Comparison of ENCODE assay signal across 8 mouse cellular contexts in the genomic region with DNA sequence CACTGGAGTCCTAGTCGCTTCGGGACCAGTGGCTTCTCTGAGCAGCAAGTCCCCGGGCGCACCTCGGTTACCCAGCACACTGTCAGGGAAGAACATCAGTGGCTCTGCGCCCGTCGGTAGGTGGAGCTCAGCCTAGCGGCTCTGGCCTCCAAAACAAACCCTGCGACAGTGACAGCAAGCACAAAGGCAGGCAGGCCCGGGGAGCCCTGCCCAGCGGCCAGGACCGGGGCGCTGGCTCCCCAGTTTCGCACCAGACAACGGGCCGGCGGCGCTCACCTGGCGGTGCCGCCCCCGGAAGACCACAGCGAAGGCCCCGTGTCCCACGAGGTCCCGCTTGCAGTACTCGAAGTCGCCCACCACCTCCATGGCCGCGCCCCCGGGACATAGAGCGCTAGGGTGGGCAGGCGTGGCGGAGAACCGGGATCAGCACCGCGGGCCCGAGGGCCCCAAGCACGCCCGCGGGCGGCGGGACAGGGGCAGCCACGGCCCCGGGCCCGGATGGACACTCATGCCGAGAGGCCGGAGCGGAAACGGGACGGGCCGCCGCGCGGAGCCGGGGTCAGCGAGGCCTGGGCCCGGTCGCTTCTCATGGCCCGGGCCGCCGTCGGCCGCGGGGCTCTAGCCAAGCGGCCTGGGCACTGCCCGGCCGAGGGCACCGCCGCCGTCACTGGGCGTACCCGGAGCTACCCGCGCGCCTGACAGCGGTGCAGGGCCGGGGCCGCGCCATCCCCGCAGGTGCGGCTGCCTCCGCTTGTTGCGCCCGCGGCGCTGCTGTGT. TPM values are rescaled to one million over a fixed set of nuclear protein-coding genes. Genes with fewer than 3 reads are reported as not detected.
DNase-seq lines count a peak whose midpoint lies in the region; ATAC-seq and TF ChIP-seq lines count a peak whose summit lies in the region.

No protein-coding gene starts in this region.

- H3K27me3 ChIP-seq in lung, embryonic 15.5 days = no peaks in the 10 kb centered on the region

- peak; percentile 84 to 90 for ATAC-seq in hematopoietic stem cell, adult 5-6 weeks (replicated peaks in 1 of 2; ENCODE audit: insufficient read depth in 1 of 2, low FRiP score in 2 of 2, low TSS enrichment in 1 of 2, low read depth in 1 of 2, poor library complexity in 2 of 2, severe bottlenecking in 2 of 2)
- peak; percentile 83 for ATAC-seq in lung, embryonic 15.5 days (ENCODE audit: borderline replicate concordance, extremely low read depth, low FRiP score, low TSS enrichment)

- H3K9ac ChIP-seq in lung, embryonic 15.5 days = peak overlapping the region; percentile 92

- peak overlapping the region; percentile 88 for H3K4me2 ChIP-seq in lung, embryonic 15.5 days

- peak; percentile 58; the same call in 1 of the 2 replicates for TF ChIP-seq POLR2A in olfactory bulb, adult 2 months (IDR thresholded peaks at IDR 0.05; ENCODE audit: insufficient read depth, low read depth, low read length)

- H3K36me3 ChIP-seq in lung, embryonic 15.5 days = peaks cover 2% of the 10 kb centered on the region; the same call in 1 of the 2 replicates

- peak; percentile 28; the same call in 1 of the 2 replicates for TF ChIP-seq CTCF in olfactory bulb, adult 2 months (IDR thresholded peaks at IDR 0.05; ENCODE audit: insufficient read depth, low read depth, low read length)

- peak overlapping the region; percentile 86 for H3K27ac ChIP-seq in lung, embryonic 15.5 days
- peak overlapping the region; percentile 74 for H3K27ac ChIP-seq in olfactory bulb, adult 2 months (ENCODE audit: insufficient read depth, low read depth, low read length)

- H3K4me3 ChIP-seq in lung, embryonic 15.5 days = peak overlapping the region; percentile 90
- peak overlapping the region; percentile 91 for H3K4me3 ChIP-seq in olfactory bulb, adult 2 months (ENCODE audit: insufficient read depth, low read depth, low read length)

- DNase-seq in MN1 (ENCODE audit: low spot score) = peak; percentile 84
- DNase-seq in cerebellum, adult 8-10 months = peak; percentile 82
- peak; percentile 68 for DNase-seq in forelimb bud, embryonic 11.5 days (ENCODE audit: low read depth, low spot score)
- peak; percentile 72 for DNase-seq in layer of hippocampus, adult 9-10 months (ENCODE audit: low spot score)
- peak; percentile 77 to 80 for DNase-seq in thymus, adult 18-20 months

- under 1% methylated on average over 80 of the region's 87 CpGs for WGBS in lung, embryonic 15.5 days
- WGBS in olfactory bulb, adult 2 months = under 1% methylated on average over 87 of the region's 87 CpGs

- H3K4me1 ChIP-seq in lung, embryonic 15.5 days = peaks cover 5% of the 10 kb centered on the region; the same call in 1 of the 2 replicates
- peaks cover 6% of the 10 kb centered on the region; the same call in 1 of the 2 replicates for H3K4me1 ChIP-seq in olfactory bulb, adult 2 months (ENCODE audit: control insufficient read depth, insufficient read depth, low read length)

- no peaks in the 10 kb centered on the region for H3K9me3 ChIP-seq in lung, embryonic 15.5 days

RNA-seq across cellular contexts. Expression of a gene that starts 0.5 kb away (rescaled TPM):
- total RNA-seq in hematopoietic stem cell, adult 5-6 weeks (2017) = 29.3 and 36.1 TPM in 2 replicates
- 12.0 and 12.2 TPM in 2 replicates for polyA plus RNA-seq in lung, embryonic 15.5 days (2015; fragmentation: Nextera tagmentation; extraction: Ambion mirVana)
- polyA plus RNA-seq in olfactory bulb, adult 2 months (2012; ENCODE audit: insufficient read depth, insufficient read length, low replicate concordance, missing spikeins) = not detected in 2 replicates

Comparison
In these comparisons a context has a peak if more than half of its experiments do, and no peak if none do; other contexts are left out.
1. Peak in every context shown above with its lines: DNase-seq, ATAC-seq, H3K4me3 ChIP-seq and H3K27ac ChIP-seq.